Mouse (Mus musculus) stomach, postnatal 0 days (tissue): ENCODE results near the gene Unc45b.

ENCODE experiments used
- CTCF ChIP-seq: IDR thresholded peaks from 2 replicates; pipeline ENCODE4 v1.5.1; 2016; ENCODE audit warnings: antibody characterized with exemption, low read depth, mild to moderate bottlenecking, moderate library complexity
- EP300 ChIP-seq: optimal IDR thresholded peaks from 2 replicates; pipeline ENCODE3; 2016; ENCODE audit warnings: antibody characterized with exemption

GRCm38 (mm10) chr11:82933186-82933585 lies 22.8 kb downstream of the Unc45b start:
- TF ChIP-seq CTCF = no peak
- no peak for TF ChIP-seq EP300
